Mouse (Mus musculus) heart, postnatal 14 days (tissue): ENCODE results near the gene Wdr81. TPM values are rescaled to one million over a fixed set of nuclear protein-coding genes. Genes with fewer than 3 reads are reported as not detected.

ENCODE experiments used
- DNase-seq, 2 experiments: peaks; one replicate each; pipeline ENCODE4 v3.0.0; 2021 to 2022
- intact Hi-C: fragments of 180-260 bp; cut with DNase I; formaldehyde crosslinking; loops from one replicate; pipeline ENCODE4 v1.15.1; 2025
- microRNA-seq, 2 experiments: library from miRNA; unstranded; fragments of <30 nt; microRNA quantifications; one replicate each; pipeline ENCODE4 v1.2.0; 2021 to 2022
- total RNA-seq, 2 experiments: library from RNA; stranded (reverse); gene quantifications; 2 replicates each; pipeline ENCODE4 v1.2.3; 2021

Wdr81 gene
- total RNA-seq, 2 experiments from 2014 or later: 9.2 to 10.3 TPM

- peak; percentile 48 to 63 for DNase-seq
- intact Hi-C loops: loop anchor here (5.0 kb wide), 2 partner anchors 45 to 230 kb away; partner anchors contain the start of genes Ovca2 and Wdr81
Observed at GRCm38 (mm10) chr11:75406865-75407264, 47.7 kb downstream of the Wdr81 start.

- intact Hi-C loops: loop anchor here (5.0 kb wide), 2 partner anchors 46 to 229 kb away; partner anchors contain the start of genes Ovca2 and Wdr81
- no peak for DNase-seq
Observed at GRCm38 (mm10) chr11:75406104-75406503, 48.4 kb downstream of the Wdr81 start.

GRCm38 (mm10) chr11:75404801-75405200 lies 49.7 kb downstream of the Wdr81 start:
- intact Hi-C loops: loop anchor here (5.0 kb wide), 2 partner anchors 48 to 228 kb away; partner anchors contain the start of genes Ovca2 and Wdr81
- no peak for DNase-seq

GRCm38 (mm10) chr11:75403301-75404052 lies 51.0 kb downstream of the Wdr81 start:
- DNase-seq: peak in 1 of 2 experiments; percentile 49
- intact Hi-C loops: no loop called here

- peak; percentile 32 to 70 for DNase-seq
- intact Hi-C loops: no loop called here
Observed at GRCm38 (mm10) chr11:75402271-75402690, 52.2 kb downstream of the Wdr81 start.

GRCm38 (mm10) chr11:75400099-75400498 lies 54.4 kb downstream of the Wdr81 start:
- intact Hi-C loops: loop anchor here (2.0 kb wide), 2 partner anchors 111 to 173 kb away; partner anchors contain the start of gene Rilp

GRCm38 (mm10) chr11:75399411-75399841 lies 55.1 kb downstream of the Wdr81 start:
- intact Hi-C loops: loop anchor here (5.0 kb wide), 1 partner anchor 207 kb away; the partner anchor contains the start of genes Dph1 and Rtn4rl1
- DNase-seq: no peak

More at GRCm38 (mm10) chr11:75400099-75400498, 54.4 kb downstream of the Wdr81 start:
- DNase-seq: no peak

GRCm38 (mm10) chr11:75397452-75397851 lies 57.1 kb downstream of the Wdr81 start:
- intact Hi-C loops: loop anchor here (5.0 kb wide), 1 partner anchor 205 kb away; the partner anchor contains the start of genes Dph1 and Rtn4rl1

GRCm38 (mm10) chr11:75395611-75396010 lies 58.9 kb downstream of the Wdr81 start:
- intact Hi-C loops: loop anchor here (5.0 kb wide), 1 partner anchor 203 kb away; the partner anchor contains the start of genes Dph1 and Rtn4rl1
- DNase-seq: no peak

More at GRCm38 (mm10) chr11:75397452-75397851, 57.1 kb downstream of the Wdr81 start:
- no peak for DNase-seq

Small RNAs within 50 kb of the gene (microRNA-seq; reads per million reads assigned to microRNA genes)
- gene Mir22: 8,628 to 40,626 reads per million in 2 experiments

Other genes starting within 250 kb of the Wdr81 start
- 10 to 100 TPM; 66.9 to 70.5 TPM for gene Rpa1, start 106.4 kb downstream of the Wdr81 start, total RNA-seq
- 1 to 10 TPM; 4.2 to 4.6 TPM for gene Smyd4, start 106.3 kb downstream of the Wdr81 start, total RNA-seq
- 10 to 100 TPM; 24.8 to 31.9 TPM for gene Serpinf1, start 32.0 kb downstream of the Wdr81 start, total RNA-seq
- not detected for gene Serpinf2, start 15.1 kb downstream of the Wdr81 start, total RNA-seq
- gene Tlcd2, start 7.0 kb upstream of the Wdr81 start, total RNA-seq: 10 to 100 TPM; 11.8 to 11.9 TPM
- 10 to 100 TPM; 84.8 to 93.3 TPM for gene Prpf8, start 32.1 kb upstream of the Wdr81 start, total RNA-seq
- 10 to 100 TPM; 42.2 to 44.1 TPM for gene Rilp, start 55.4 kb upstream of the Wdr81 start, total RNA-seq
- 10 to 100 TPM; 15.7 to 16.5 TPM for gene Scarf1, start 58.8 kb upstream of the Wdr81 start, total RNA-seq
- 10 to 100 TPM; 23.4 to 25.8 TPM for gene Slc43a2, start 77.0 kb upstream of the Wdr81 start, total RNA-seq
- gene Pitpna, start 133.4 kb upstream of the Wdr81 start, total RNA-seq: 100 to 1,000 TPM; 124 to 130 TPM
- gene Inpp5k, start 176.3 kb upstream of the Wdr81 start, total RNA-seq: 10 to 100 TPM; 32.7 to 32.8 TPM
- 100 to 1,000 TPM; 136 to 143 TPM for gene Myo1c, start 195.8 kb upstream of the Wdr81 start, total RNA-seq
- gene Crk, start 224.5 kb upstream of the Wdr81 start, total RNA-seq: 10 to 100 TPM; 91.1 to 94.4 TPM